Mouse (Mus musculus): ENCODE results near the gene Chil6. TPM values are rescaled to one million over a fixed set of nuclear protein-coding genes. Genes with fewer than 3 reads are reported as not detected.

Gene Chil6
- total RNA-seq (2021): not detected

GRCm38 (mm10) chr3:106406082-106406481 lies at the start of gene Chil6:
Chil6 (minus strand) TSS chr3:106406182.
- DNase-seq (ENCODE audit: low spot score in 2 of 2): no peak
- intact Hi-C loops (cut with DNase I): no loop called here

GRCm38 (mm10) chr3:106452616-106453015 lies 46.6 kb upstream of the Chil6 start:
- intact Hi-C loops (cut with DNase I): no loop called here
- no peak for DNase-seq (ENCODE audit: low spot score in 2 of 2)

- no peak for DNase-seq (ENCODE audit: low spot score in 2 of 2)
- intact Hi-C loops (cut with DNase I): loop anchor here (10.0 kb wide), 1 partner anchor 425 kb away; no protein-coding TSS in a partner anchor
Observed at GRCm38 (mm10) chr3:106449567-106449966, 43.6 kb upstream of the Chil6 start.

- no peak for DNase-seq (ENCODE audit: low spot score in 2 of 2)
- intact Hi-C loops (cut with DNase I): loop anchor here (1.0 to 10.0 kb wide), 2 partner anchors 424 to 457 kb away; no protein-coding TSS in a partner anchor
Observed at GRCm38 (mm10) chr3:106448995-106449394, 43.0 kb upstream of the Chil6 start.

GRCm38 (mm10) chr3:106448571-106448970 lies 42.6 kb upstream of the Chil6 start:
- peak in 1 of 2 experiments; percentile 18 for DNase-seq (ENCODE audit: low spot score in 2 of 2)
- intact Hi-C loops (cut with DNase I): loop anchor here (1.0 to 10.0 kb wide), 2 partner anchors 424 to 456 kb away; no protein-coding TSS in a partner anchor

Other genes starting within 250 kb of the Chil6 start
- gene Chil3, start 238.6 kb downstream of the Chil6 start, total RNA-seq (2021): not detected
- gene Chil4, start 186.7 kb downstream of the Chil6 start, total RNA-seq (2021): not detected
- under 1 TPM in 1 of 2 experiments, not detected in 1; 0.18 TPM for gene Dennd2d, start 76.2 kb upstream of the Chil6 start, total RNA-seq (2021)
- 10 to 100 TPM; 32.3 to 37.7 TPM for gene Dram2, start 141.6 kb upstream of the Chil6 start, total RNA-seq (2021)
- 10 to 100 TPM; 40.7 to 45.3 TPM for gene Cept1, start 141.6 kb upstream of the Chil6 start, total RNA-seq (2021)

All from left cerebral cortex, postnatal 36 days (tissue).